Mouse (Mus musculus) embryonic facial prominence, embryonic 11.5 days (tissue): ENCODE results near the gene Otogl. TPM values are rescaled to one million over a fixed set of nuclear protein-coding genes. Genes with fewer than 3 reads are reported as not detected.

ENCODE experiments used
- ATAC-seq: fragments of 200-750 bp; cut with Nextera tagmentation; replicated peaks from 2 replicates; pipeline ENCODE4 v1.8.0; 2017; ENCODE audit warnings: low read depth; ENCODE audit not compliant: insufficient number of reproducible peaks, low FRiP score, low TSS enrichment
- DNase-seq: peaks from one replicate; pipeline ENCODE4 v3.0.0-alpha.2; 2015; ENCODE audit warnings: low spot score
- H3K27ac ChIP-seq: fragments of 300-500 bp; sonication (generic); replicated peaks from 2 replicates; pipeline ENCODE4 v1.5.1; 2014; ENCODE audit warnings: mild to moderate bottlenecking, low read depth, low read length, control low read depth
- H3K27me3 ChIP-seq: fragments of 300-500 bp; sonication (generic); 2 replicates; pipeline ENCODE4 v1.6.1; 2014; ENCODE audit warnings: mild to moderate bottlenecking, low read length, moderate library complexity, mixed read lengths; ENCODE audit not compliant: control insufficient read depth, insufficient read depth
- H3K36me3 ChIP-seq: fragments of 300-500 bp; sonication (generic); replicated peaks from 2 replicates; pipeline ENCODE4 v1.6.1; 2014; ENCODE audit warnings: low read depth, mild to moderate bottlenecking, low read length, moderate library complexity, mixed read lengths; ENCODE audit not compliant: control insufficient read depth, insufficient read depth
- H3K4me1 ChIP-seq: fragments of 300-500 bp; sonication (generic); 2 replicates; pipeline ENCODE4 v1.6.1; 2014; ENCODE audit warnings: low read length, mixed read lengths; ENCODE audit not compliant: control insufficient read depth, insufficient read depth
- H3K4me2 ChIP-seq: fragments of 300-500 bp; sonication (generic); 2 replicates; pipeline ENCODE4 v1.6.1; 2014; ENCODE audit warnings: low read depth, mild to moderate bottlenecking, control low read depth, low read length, moderate library complexity
- H3K4me3 ChIP-seq: fragments of 300-500 bp; sonication (generic); 2 replicates; pipeline ENCODE4 v1.5.1; 2014; ENCODE audit warnings: low read depth, low read length, control low read depth
- H3K9ac ChIP-seq: fragments of 300-500 bp; sonication (generic); replicated peaks from 2 replicates; pipeline ENCODE4 v1.6.1; 2014; ENCODE audit warnings: mild to moderate bottlenecking, control low read depth, low read length
- H3K9me3 ChIP-seq: fragments of 300-500 bp; sonication (generic); replicated peaks from 2 replicates; pipeline ENCODE4 v1.6.1; 2016; ENCODE audit warnings: mild to moderate bottlenecking, low read length, inconsistent platforms, mixed read lengths; ENCODE audit not compliant: control insufficient read depth
- WGBS: fragments of 180-500 bp; shearing (Covaris S2); extraction: QIAGEN DNeasy Blood & Tissue Kit; methylation state at CpG from one replicate; pipeline ENCODE4 v1.1.7; 2014; 5-methylcytosine and 5-hydroxymethylcytosine counted together
- polyA plus RNA-seq: library from polyadenylated mRNA; unstranded; fragments of >200 nt; fragmentation: Nextera tagmentation; extraction: Ambion mirVana; gene quantifications from 2 replicates; pipeline ENCODE4 v1.2.1, GENCODE M21; 2014

Gene Otogl
- polyA plus RNA-seq, 1 experiment from 2014 or later = 0.21 TPM

- no peaks in the 10 kb centered on the region for H3K36me3 ChIP-seq
- ATAC-seq = no peak
- no peaks in the 10 kb centered on the region for H3K4me1 ChIP-seq
These were observed 119.4 kb downstream of the Otogl start for GRCm38 (mm10) chr10:107792491-107792890.

GRCm38 (mm10) chr10:107779548-107779947, 132.4 kb downstream of the Otogl start:
- no peaks in the 10 kb centered on the region for H3K4me1 ChIP-seq
- no peak overlapping the region for H3K9ac ChIP-seq
- no peak overlapping the region for H3K4me2 ChIP-seq
- DNase-seq (no peak), ATAC-seq (no peak)
- no peaks in the 10 kb centered on the region for H3K36me3 ChIP-seq
- H3K27me3 ChIP-seq = no peaks in the 10 kb centered on the region
- 88% methylated on average over 2 of the region's 2 CpGs for WGBS
- no peak overlapping the region for H3K27ac ChIP-seq
- no peak overlapping the region for H3K4me3 ChIP-seq
- H3K9me3 ChIP-seq = no peaks in the 10 kb centered on the region

More at GRCm38 (mm10) chr10:107792491-107792890, 119.4 kb downstream of the Otogl start:
- Histone ChIP-seq H3K9ac (no peak overlapping the region), H3K4me3 (no peak overlapping the region), H3K9me3 (no peaks in the 10 kb centered on the region), H3K27ac (no peak overlapping the region), H3K4me2 (no peak overlapping the region), H3K27me3 (no peaks in the 10 kb centered on the region)
- no peak for DNase-seq
- 79% methylated on average over 3 of the region's 3 CpGs for WGBS

GRCm38 (mm10) chr10:107759624-107760023, 152.3 kb downstream of the Otogl start:
- no peaks in the 10 kb centered on the region for H3K9me3 ChIP-seq
- H3K4me3 ChIP-seq = no peak overlapping the region
- no peaks in the 10 kb centered on the region for H3K4me1 ChIP-seq
- H3K27ac ChIP-seq = no peak overlapping the region
- H3K27me3 ChIP-seq = no peaks in the 10 kb centered on the region
- WGBS = 74% methylated on average over 1 of the region's 1 CpGs
- ATAC-seq (no peak), DNase-seq (no peak)
- H3K9ac ChIP-seq = no peak overlapping the region
- no peak overlapping the region for H3K4me2 ChIP-seq
- H3K36me3 ChIP-seq = no peaks in the 10 kb centered on the region

GRCm38 (mm10) chr10:107753471-107753870, 158.5 kb downstream of the Otogl start:
- no peaks in the 10 kb centered on the region for H3K36me3 ChIP-seq
- 88% methylated on average over 3 of the region's 3 CpGs for WGBS
- H3K27me3 ChIP-seq = no peaks in the 10 kb centered on the region
- H3K4me2 ChIP-seq = no peak overlapping the region
- no peak overlapping the region for H3K4me3 ChIP-seq
- H3K9ac ChIP-seq = no peak overlapping the region
- H3K27ac ChIP-seq = no peak overlapping the region
- no peaks in the 10 kb centered on the region; the same call in 1 of the 2 replicates for H3K4me1 ChIP-seq
- DNase-seq (no peak), ATAC-seq (no peak)
- no peaks in the 10 kb centered on the region for H3K9me3 ChIP-seq

GRCm38 (mm10) chr10:107752351-107753143, 159.4 kb downstream of the Otogl start:
- no peaks in the 10 kb centered on the region; the same call in 1 of the 2 replicates for H3K4me1 ChIP-seq
- H3K9ac ChIP-seq = no peak overlapping the region
- H3K27ac ChIP-seq = no peak overlapping the region
- no peaks in the 10 kb centered on the region for H3K9me3 ChIP-seq
- no peak overlapping the region for H3K4me3 ChIP-seq
- 28% methylated on average over 15 of the region's 15 CpGs for WGBS
- ATAC-seq = peak; percentile 83
- H3K27me3 ChIP-seq = no peaks in the 10 kb centered on the region
- H3K36me3 ChIP-seq = no peaks in the 10 kb centered on the region
- peak overlapping the region; percentile 10; the same call in 1 of the 2 replicates for H3K4me2 ChIP-seq
- peak; percentile 61 for DNase-seq

- 37% methylated on average over 6 of the region's 6 CpGs for WGBS
These were observed 160.0 kb downstream of the Otogl start for GRCm38 (mm10) chr10:107751944-107752343.

GRCm38 (mm10) chr10:107747566-107747965, 164.4 kb downstream of the Otogl start:
- ATAC-seq (no peak), DNase-seq (peak; percentile 75)
- Histone ChIP-seq H3K36me3 (no peaks in the 10 kb centered on the region), H3K9ac (no peak overlapping the region), H3K27ac (no peak overlapping the region), H3K4me3 (no peak overlapping the region), H3K4me2 (no peak overlapping the region), H3K9me3 (no peaks in the 10 kb centered on the region), H3K27me3 (no peaks in the 10 kb centered on the region), H3K4me1 (no peaks in the 10 kb centered on the region; the same call in 1 of the 2 replicates)
- 19% methylated on average over 5 of the region's 5 CpGs for WGBS

More at GRCm38 (mm10) chr10:107751944-107752343, 160.0 kb downstream of the Otogl start:
- no peaks in the 10 kb centered on the region for H3K36me3 ChIP-seq
- no peak for DNase-seq
- H3K4me2 ChIP-seq = no peak overlapping the region
- H3K9ac ChIP-seq = no peak overlapping the region
- peak; percentile 16; the same call in 1 of the 2 replicates for ATAC-seq
- no peaks in the 10 kb centered on the region for H3K9me3 ChIP-seq
- H3K27ac ChIP-seq = no peak overlapping the region
- H3K27me3 ChIP-seq = no peaks in the 10 kb centered on the region
- no peaks in the 10 kb centered on the region; the same call in 1 of the 2 replicates for H3K4me1 ChIP-seq
- no peak overlapping the region for H3K4me3 ChIP-seq

- Histone ChIP-seq H3K4me2 (no peak overlapping the region), H3K9ac (no peak overlapping the region), H3K27ac (no peak overlapping the region), H3K27me3 (no peaks in the 10 kb centered on the region), H3K9me3 (no peaks in the 10 kb centered on the region), H3K4me3 (no peak overlapping the region), H3K4me1 (no peaks in the 10 kb centered on the region), H3K36me3 (no peaks in the 10 kb centered on the region)
- DNase-seq = no peak
- 0 out of 2 replicates have a peak, but pooled peaks have one; percentile 62 for ATAC-seq
- 22% methylated on average over 9 of the region's 9 CpGs for WGBS
These were observed 165.2 kb downstream of the Otogl start for GRCm38 (mm10) chr10:107746717-107747116.
